Mouse (Mus musculus) MEL (cell line): Measurements from ENCODE around the gene H3f3b. TPM values are rescaled to one million over a fixed set of nuclear protein-coding genes. Genes with fewer than 3 reads are reported as not detected.

Experiments
- DNase-seq: peaks from one replicate; pipeline ENCODE4 v3.0.0; 2011; ENCODE audit warnings: low read depth, low spot score
- H3K27ac ChIP-seq: 2 replicates; pipeline ENCODE4 v1.5.1; 2012; ENCODE audit warnings: low read depth, mild to moderate bottlenecking, control low read depth, low read length, moderate library complexity; ENCODE audit not compliant: control insufficient read depth
- H3K27me3 ChIP-seq, 2 experiments: fragments of 150-350 bp in 1 of 2; sonication (generic) in 1 of 2; 2 replicates each; pipeline ENCODE4 v1.6.1; 2012; ENCODE audit warnings: low read length in 2 of 2, mild to moderate bottlenecking in 2 of 2, improper control_type of control experiment in 1 of 2, moderate library complexity in 1 of 2; ENCODE audit not compliant: insufficient read depth in 2 of 2, control insufficient read depth in 1 of 2
- H3K36me3 ChIP-seq, 2 experiments: 2 replicates each; pipeline ENCODE4 v1.6.1; 2012 to 2014; ENCODE audit warnings: low read length in 2 of 2, improper control_type of control experiment in 1 of 2, inconsistent platforms in 1 of 2, mild to moderate bottlenecking in 1 of 2; ENCODE audit not compliant: insufficient read depth in 2 of 2, control insufficient read depth in 1 of 2
- H3K4me1 ChIP-seq, 2 experiments: fragments of 150-350 bp in 1 of 2; sonication (generic) in 1 of 2; 2 replicates each; pipeline ENCODE4 v1.6.1; 2012; ENCODE audit warnings: low read length in 2 of 2, improper control_type of control experiment in 1 of 2, mild to moderate bottlenecking in 1 of 2; ENCODE audit not compliant: insufficient read depth in 2 of 2, control insufficient read depth in 1 of 2
- H3K4me3 ChIP-seq, 2 experiments: fragments of 150-350 bp in 1 of 2; sonication (generic) in 1 of 2; 2 replicates each; pipeline ENCODE4 v1.5.1; 2012; ENCODE audit warnings: low read depth in 2 of 2, low read length in 2 of 2, mild to moderate bottlenecking in 2 of 2, moderate library complexity in 2 of 2, control low read depth in 1 of 2, improper control_type of control experiment in 1 of 2; ENCODE audit not compliant: control insufficient read depth in 1 of 2, insufficient read depth in 1 of 2
- H3K79me2 ChIP-seq: 2 replicates; pipeline ENCODE4 v1.6.1; 2012; ENCODE audit warnings: mild to moderate bottlenecking, low read length, moderate library complexity; ENCODE audit not compliant: control insufficient read depth, poor library complexity, insufficient read depth
- H3K9ac ChIP-seq: 2 replicates; pipeline ENCODE4 v1.6.1; 2012; ENCODE audit warnings: low read depth, mild to moderate bottlenecking, control low read depth, low read length, moderate library complexity; ENCODE audit not compliant: control insufficient read depth, poor library complexity, severe bottlenecking
- H3K9me3 ChIP-seq: fragments of 150-350 bp; sonication (generic); replicated peaks from 2 replicates; pipeline ENCODE4 v1.6.1; 2012; ENCODE audit warnings: mild to moderate bottlenecking, low read length, improper control_type of control experiment, moderate library complexity; ENCODE audit not compliant: insufficient read depth
- BHLHE40 ChIP-seq: IDR thresholded peaks from 2 replicates; pipeline ENCODE4 v1.6.1; 2012; ENCODE audit warnings: low read depth, mild to moderate bottlenecking, inconsistent platforms, low read length, improper control_type of control experiment, borderline replicate concordance
- CHD1 ChIP-seq: IDR thresholded peaks from 2 replicates; pipeline ENCODE4 v1.6.1; 2012; ENCODE audit warnings: low read depth, mild to moderate bottlenecking, inconsistent platforms, low read length, improper control_type of control experiment
- CHD2 ChIP-seq: IDR thresholded peaks from 2 replicates; pipeline ENCODE4 v1.6.1; 2011; ENCODE audit warnings: low read length, improper control_type of control experiment
- CTCF ChIP-seq, 3 experiments: IDR thresholded peaks in 2 of 3; conservative IDR thresholded peaks in 1 of 3; 2 replicates each; pipeline ENCODE4 v1.5.1; 2011 to 2012; ENCODE audit warnings: low read length in 3 of 3, low read depth in 2 of 3, mild to moderate bottlenecking in 2 of 3, improper control_type of control experiment in 1 of 3, inconsistent platforms in 1 of 3, mixed read lengths in 1 of 3, moderate library complexity in 1 of 3; ENCODE audit not compliant: control insufficient read depth in 1 of 3, insufficient read depth in 1 of 3, poor library complexity in 1 of 3, severe bottlenecking in 1 of 3
- E2F4 ChIP-seq: IDR thresholded peaks from 2 replicates; pipeline ENCODE4 v1.6.1; 2011; ENCODE audit warnings: low read depth, low read length, improper control_type of control experiment, borderline replicate concordance
- ELF1 ChIP-seq: IDR thresholded peaks from 2 replicates; pipeline ENCODE4 v1.6.1; 2014; ENCODE audit warnings: low read depth, mild to moderate bottlenecking, inconsistent platforms, low read length, improper control_type of control experiment, moderate library complexity
- EP300 ChIP-seq, 2 experiments: IDR thresholded peaks; 2 replicates each; pipeline ENCODE4 v1.6.1; 2011; ENCODE audit warnings: improper control_type of control experiment in 2 of 2, low read length in 2 of 2, low read depth in 1 of 2, mild to moderate bottlenecking in 1 of 2
- ETS1 ChIP-seq: IDR thresholded peaks from 2 replicates; pipeline ENCODE4 v1.6.1; 2012; ENCODE audit warnings: low read depth, mild to moderate bottlenecking, inconsistent platforms, low read length, improper control_type of control experiment, moderate library complexity
- GABPA ChIP-seq: IDR thresholded peaks from 2 replicates; pipeline ENCODE4 v1.6.1; 2012; ENCODE audit warnings: low read depth, mild to moderate bottlenecking, inconsistent platforms, low read length, improper control_type of control experiment, moderate library complexity
- GATA1 ChIP-seq: IDR thresholded peaks from 2 replicates; pipeline ENCODE4 v1.6.1; 2011; ENCODE audit warnings: low read depth, low read length, improper control_type of control experiment
- HCFC1 ChIP-seq: IDR thresholded peaks from 2 replicates; pipeline ENCODE4 v1.6.1; 2012; ENCODE audit warnings: low read depth, mild to moderate bottlenecking, inconsistent platforms, low read length, improper control_type of control experiment, moderate library complexity
- KAT2A ChIP-seq: conservative IDR thresholded peaks from 2 replicates; pipeline ENCODE4 v1.6.1; 2012; ENCODE audit warnings: low read depth, low read length, improper control_type of control experiment, inconsistent platforms
- MAFK ChIP-seq: IDR thresholded peaks from 2 replicates; pipeline ENCODE4 v1.6.1; 2011; ENCODE audit warnings: low read depth, mild to moderate bottlenecking, low read length, improper control_type of control experiment, borderline replicate concordance
- MAX ChIP-seq: IDR thresholded peaks from 2 replicates; pipeline ENCODE4 v1.6.1; 2011; ENCODE audit warnings: low read length, improper control_type of control experiment
- MAZ ChIP-seq: IDR thresholded peaks from 2 replicates; pipeline ENCODE4 v1.6.1; 2012; ENCODE audit warnings: low read depth, mild to moderate bottlenecking, inconsistent platforms, low read length, improper control_type of control experiment
- MEF2A ChIP-seq: IDR thresholded peaks from 2 replicates; pipeline ENCODE4 v1.6.1; 2014; ENCODE audit warnings: low read depth, mild to moderate bottlenecking, inconsistent platforms, low read length, improper control_type of control experiment; ENCODE audit not compliant: poor library complexity, insufficient replicate concordance, severe bottlenecking; ENCODE audit errors: extremely low read depth
- MXI1 ChIP-seq: IDR thresholded peaks from 2 replicates; pipeline ENCODE4 v1.6.1; 2011; ENCODE audit warnings: mild to moderate bottlenecking, low read depth, low read length, improper control_type of control experiment
- MYB ChIP-seq: IDR thresholded peaks from 2 replicates; pipeline ENCODE4 v1.6.1; 2011; ENCODE audit warnings: mild to moderate bottlenecking, low read depth, low read length, improper control_type of control experiment
- MYC ChIP-seq: IDR thresholded peaks from 2 replicates; pipeline ENCODE4 v1.6.1; 2011; ENCODE audit warnings: low read depth, mild to moderate bottlenecking, low read length, improper control_type of control experiment, moderate library complexity
- NELFE ChIP-seq: IDR thresholded peaks from 2 replicates; pipeline ENCODE4 v1.6.1; 2011; ENCODE audit warnings: low read depth, low read length, improper control_type of control experiment
- POLR2A ChIP-seq, 2 experiments: IDR thresholded peaks; 2 replicates each; pipeline ENCODE4 v1.6.1; 2011 to 2012; ENCODE audit warnings: low read length in 2 of 2, mild to moderate bottlenecking in 2 of 2, control low read depth in 1 of 2, improper control_type of control experiment in 1 of 2, low read depth in 1 of 2, moderate library complexity in 1 of 2; ENCODE audit not compliant: control insufficient read depth in 1 of 2, insufficient read depth in 1 of 2, poor library complexity in 1 of 2
- POLR2AphosphoS5 ChIP-seq: IDR thresholded peaks from 2 replicates; pipeline ENCODE4 v1.6.1; 2012; ENCODE audit warnings: low read depth, borderline replicate concordance, mild to moderate bottlenecking, inconsistent platforms, low read length, moderate library complexity, mixed read lengths
- RAD21 ChIP-seq: IDR thresholded peaks from 2 replicates; pipeline ENCODE4 v1.6.1; 2011; ENCODE audit warnings: mild to moderate bottlenecking, low read depth, low read length, improper control_type of control experiment
- SMC3 ChIP-seq: IDR thresholded peaks from 2 replicates; pipeline ENCODE4 v1.6.1; 2011; ENCODE audit warnings: low read depth, low read length, improper control_type of control experiment
- TAL1 ChIP-seq: IDR thresholded peaks from 2 replicates; pipeline ENCODE4 v1.6.1; 2012; ENCODE audit warnings: mild to moderate bottlenecking, inconsistent platforms, low read length, moderate library complexity, mixed read lengths
- TBP ChIP-seq: IDR thresholded peaks from 2 replicates; pipeline ENCODE4 v1.8.0; 2011; ENCODE audit warnings: low read depth, low read length, improper control_type of control experiment
- TCF12 ChIP-seq: IDR thresholded peaks from 2 replicates; pipeline ENCODE4 v1.6.1; 2014; ENCODE audit warnings: low read depth, mild to moderate bottlenecking, inconsistent platforms, low read length, improper control_type of control experiment, moderate library complexity
- UBTF ChIP-seq: IDR thresholded peaks from 2 replicates; pipeline ENCODE4 v1.6.1; 2012; ENCODE audit warnings: low read depth, mild to moderate bottlenecking, inconsistent platforms, low read length, improper control_type of control experiment, moderate library complexity, borderline replicate concordance; ENCODE audit not compliant: insufficient read depth
- USF1 ChIP-seq: IDR thresholded peaks from 2 replicates; pipeline ENCODE4 v1.6.1; 2014; ENCODE audit warnings: low read depth, mild to moderate bottlenecking, inconsistent platforms, low read length, improper control_type of control experiment, moderate library complexity
- USF2 ChIP-seq, 2 experiments: IDR thresholded peaks; 2 replicates each; pipeline ENCODE4 v1.6.1; 2011 to 2012; ENCODE audit warnings: improper control_type of control experiment in 2 of 2, low read length in 2 of 2, borderline replicate concordance in 1 of 2, inconsistent platforms in 1 of 2, low read depth in 1 of 2, mild to moderate bottlenecking in 1 of 2; ENCODE audit not compliant: insufficient read depth in 1 of 2
- ZC3H11A ChIP-seq: IDR thresholded peaks from 2 replicates; pipeline ENCODE4 v1.6.1; 2012; ENCODE audit warnings: low read depth, mild to moderate bottlenecking, inconsistent platforms, low read length, improper control_type of control experiment
- ZKSCAN1 ChIP-seq: IDR thresholded peaks from 2 replicates; pipeline ENCODE4 v1.6.1; 2012; ENCODE audit warnings: low read depth, mild to moderate bottlenecking, inconsistent platforms, low read length, improper control_type of control experiment, moderate library complexity
- ZMIZ1 ChIP-seq: IDR thresholded peaks from 2 replicates; pipeline ENCODE4 v1.6.1; 2012; ENCODE audit warnings: low read depth, mild to moderate bottlenecking, inconsistent platforms, low read length, improper control_type of control experiment, moderate library complexity
- polyA plus RNA-seq, 2 experiments: library from polyadenylated mRNA; stranded (reverse) in 1 of 2; unstranded in 1 of 2; fragments of >175 nt in 1 of 2; fragments of >200 nt in 1 of 2; gene quantifications; 2 replicates each; pipeline versions ENCODE4 v1.2.1 to v1.2.4; 2012; ENCODE audit warnings: low replicate concordance in 2 of 2, low read depth in 1 of 2; ENCODE audit not compliant: insufficient read length in 2 of 2, insufficient read depth in 1 of 2, missing spikeins in 1 of 2
- total RNA-seq: library from RNA; depleted of rRNA; stranded (reverse); fragments of 300-350 nt; gene quantifications from 2 replicates; pipeline ENCODE4 v1.2.3, GENCODE M21; 2012

Gene H3f3b
- total and polyA plus RNA-seq, 3 experiments: 96.6 to 767 (median 498) TPM

DNA sequence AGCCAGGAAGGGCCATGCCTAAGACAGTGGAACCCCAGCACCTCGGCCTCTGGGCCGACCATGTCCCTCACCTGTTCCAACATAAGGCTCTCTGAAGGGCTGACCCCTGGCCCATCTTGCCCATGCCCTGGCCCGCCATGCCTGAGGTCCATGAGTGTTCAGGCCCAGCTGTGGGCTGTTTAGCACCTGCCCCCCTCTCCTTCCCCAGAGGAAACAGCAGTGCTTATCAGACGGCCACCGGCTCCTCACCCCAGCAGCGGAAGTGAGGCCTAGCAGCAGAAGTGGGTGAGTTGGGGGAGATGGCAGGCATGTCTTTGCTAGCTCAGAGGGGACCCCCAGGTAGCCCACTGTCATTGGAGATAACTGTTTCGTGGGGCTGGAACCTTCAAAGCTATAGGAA is 49.1 kb upstream of the H3f3b start (continued):
- no peak for TF ChIP-seq USF1
- no peak; the same call in 1 of the 2 replicates for TF ChIP-seq SMC3
- TF ChIP-seq TCF12: peak; percentile 98
- TF ChIP-seq ETS1: peak; percentile 97
- peak; percentile 78 for TF ChIP-seq HCFC1
- TF ChIP-seq POLR2A (IDR thresholded peaks at IDR 0.05; ENCODE audit: control insufficient read depth in 1 of 2, insufficient read depth in 1 of 2, low read depth in 1 of 2, low read length in 2 of 2, poor library complexity in 1 of 2): peak; percentile 77 to 83; a peak in 3 of 4 replicates
- peak; percentile 62; the same call in 1 of the 2 replicates for TF ChIP-seq MXI1
- no peak for TF ChIP-seq ZC3H11A
- peak; percentile 82 for TF ChIP-seq ELF1
- TF ChIP-seq USF2 (IDR thresholded peaks at IDR 0.05; ENCODE audit: borderline replicate concordance in 1 of 2, insufficient read depth in 1 of 2, low read depth in 1 of 2, low read length in 2 of 2): no peak
- peak; percentile 92 for TF ChIP-seq GATA1

DNA sequence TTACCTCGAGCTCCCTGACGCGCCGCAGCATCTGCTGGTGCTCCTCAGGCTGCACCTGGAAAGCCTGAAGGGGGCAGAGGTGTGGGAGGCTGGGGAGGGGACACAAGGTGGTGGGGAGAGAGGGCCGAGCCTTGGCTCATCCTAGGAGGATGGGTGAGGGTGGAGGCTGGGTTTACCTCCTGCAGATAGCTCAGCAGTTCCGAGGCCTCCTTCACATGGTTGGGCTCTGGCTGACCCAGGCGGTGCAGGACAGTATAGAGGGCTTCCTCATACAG is 48.4 kb upstream of the H3f3b start:
- Histone ChIP-seq H3K9ac (peak overlapping the region; percentile 94), H3K4me3 (peak overlapping the region; percentile 59 to 78), H3K79me2 (peaks cover 21% of the 10 kb centered on the region), H3K36me3 (peaks cover 0 to 24% of the 10 kb centered on the region in 2 experiments; a peak in 2 of 4 replicates), H3K4me1 (peaks cover 11 to 21% of the 10 kb centered on the region in 2 experiments), H3K9me3 (no peaks in the 10 kb centered on the region), H3K27me3 (no peaks in the 10 kb centered on the region), H3K27ac (peak overlapping the region; percentile 97)
- peak; percentile 67 for DNase-seq
- TF ChIP-seq USF1 (no peak), KAT2A (no peak), MAFK (no peak), SMC3 (no peak), UBTF (no peak), POLR2AphosphoS5 (no peak), MAX (0 out of 2 replicates have a peak, but pooled peaks have one; percentile 12), E2F4 (no peak), MXI1 (peak; percentile 1; the same call in 1 of the 2 replicates), RAD21 (no peak), MEF2A (no peak), CTCF (IDR thresholded peaks at IDR 0.05 in 2 of 3, conservative IDR thresholded peaks at IDR 0.05 in 1 of 3; ENCODE audit: control insufficient read depth in 1 of 3, insufficient read depth in 1 of 3, low read depth in 2 of 3, low read length in 3 of 3, poor library complexity in 1 of 3, severe bottlenecking in 1 of 3) (peak in 1 of 3 experiments; percentile 30; a peak in 2 of 6 replicates), NELFE (no peak), USF2 (IDR thresholded peaks at IDR 0.05; ENCODE audit: borderline replicate concordance in 1 of 2, insufficient read depth in 1 of 2, low read depth in 1 of 2, low read length in 2 of 2) (no peak), BHLHE40 (no peak), MYC (no peak), MAZ (no peak), TAL1 (no peak), HCFC1 (0 out of 2 replicates have a peak, but pooled peaks have one; percentile 18), CHD2 (peak; percentile 31; the same call in 1 of the 2 replicates), EP300 (IDR thresholded peaks at IDR 0.05; ENCODE audit: low read depth in 1 of 2, low read length in 2 of 2) (no peak), ELF1 (no peak), ETS1 (no peak), GABPA (no peak), ZKSCAN1 (no peak), TBP (0 out of 2 replicates have a peak, but pooled peaks have one; percentile 14), CHD1 (peak; percentile 61), ZMIZ1 (no peak; the same call in 1 of the 2 replicates), GATA1 (no peak), TCF12 (no peak), MYB (no peak)
